Mouse (Mus musculus) embryonic fibroblast, embryonic 13.5 days (primary cell): ENCODE measurements around the gene Gm49027. TPM values are rescaled to one million over a fixed set of nuclear protein-coding genes. Genes with fewer than 3 reads are reported as not detected.

Experiments used
- H3K27ac ChIP-seq: 2 replicates; pipeline ENCODE4 v1.5.1; 2012; ENCODE audit warnings: low read length, control low read depth, inconsistent platforms; ENCODE audit not compliant: insufficient read depth
- H3K4me1 ChIP-seq: 2 replicates; pipeline ENCODE4 v1.6.1; 2011; ENCODE audit warnings: low read length; ENCODE audit not compliant: control insufficient read depth, insufficient read depth
- H3K4me3 ChIP-seq: 2 replicates; pipeline ENCODE4 v1.5.1; 2011; ENCODE audit warnings: mild to moderate bottlenecking, control low read depth, low read length; ENCODE audit not compliant: insufficient read depth
- CTCF ChIP-seq: IDR thresholded peaks from 2 replicates; pipeline ENCODE4 v1.5.1; 2011; ENCODE audit warnings: mild to moderate bottlenecking, control low read depth, low read length, moderate library complexity, borderline replicate concordance; ENCODE audit not compliant: insufficient read depth
- polyA plus RNA-seq: library from polyadenylated mRNA; stranded (reverse); fragments of >200 nt; gene quantifications from 2 replicates; pipeline ENCODE4 v1.2.4, GENCODE M21; 2011; ENCODE audit warnings: low read depth; ENCODE audit not compliant: missing spikeins, insufficient read length

Gene Gm49027
- polyA plus RNA-seq, 1 experiment: not detected

GRCm38 (mm10) chr5:123464638-123465037, 60.6 kb downstream of the Gm49027 start:
- no peak for TF ChIP-seq CTCF
- Histone ChIP-seq H3K4me3 (no peak overlapping the region), H3K4me1 (no peaks in the 10 kb centered on the region), H3K27ac (no peak overlapping the region)

Other genes starting within 250 kb of the Gm49027 start
- gene Bcl7a, start 181.7 kb downstream of the Gm49027 start, polyA plus RNA-seq: 9.9 and 11.2 TPM in 2 replicates
- gene Mlxip, start 130.7 kb downstream of the Gm49027 start, polyA plus RNA-seq: 22.4 and 24.1 TPM in 2 replicates
- gene Lrrc43, start 36.2 kb downstream of the Gm49027 start, polyA plus RNA-seq: not detected in 2 replicates
- not detected in 2 replicates for gene Il31, start 36.0 kb downstream of the Gm49027 start, polyA plus RNA-seq
- not detected in 2 replicates for gene B3gnt4, start 15.0 kb downstream of the Gm49027 start, polyA plus RNA-seq
- gene Diablo, start 1.3 kb downstream of the Gm49027 start, polyA plus RNA-seq: 43.1 and 51.4 TPM in 2 replicates
- 20.5 and 25.6 TPM in 2 replicates for gene Vps33a, start 47.5 kb upstream of the Gm49027 start, polyA plus RNA-seq
- gene Clip1, start 159.1 kb upstream of the Gm49027 start, polyA plus RNA-seq: 41.3 and 46.0 TPM in 2 replicates
- gene Zcchc8, start 195.6 kb upstream of the Gm49027 start, polyA plus RNA-seq: 47.8 and 56.3 TPM in 2 replicates
- 105 and 122 TPM in 2 replicates for gene Rsrc2, start 223.9 kb upstream of the Gm49027 start, polyA plus RNA-seq
- gene Kntc1, start 224.2 kb upstream of the Gm49027 start, polyA plus RNA-seq: 24.7 and 42.0 TPM in 2 replicates